Mouse (Mus musculus): ENCODE data around the gene Tmcc2.

Gene Tmcc2

DNA sequence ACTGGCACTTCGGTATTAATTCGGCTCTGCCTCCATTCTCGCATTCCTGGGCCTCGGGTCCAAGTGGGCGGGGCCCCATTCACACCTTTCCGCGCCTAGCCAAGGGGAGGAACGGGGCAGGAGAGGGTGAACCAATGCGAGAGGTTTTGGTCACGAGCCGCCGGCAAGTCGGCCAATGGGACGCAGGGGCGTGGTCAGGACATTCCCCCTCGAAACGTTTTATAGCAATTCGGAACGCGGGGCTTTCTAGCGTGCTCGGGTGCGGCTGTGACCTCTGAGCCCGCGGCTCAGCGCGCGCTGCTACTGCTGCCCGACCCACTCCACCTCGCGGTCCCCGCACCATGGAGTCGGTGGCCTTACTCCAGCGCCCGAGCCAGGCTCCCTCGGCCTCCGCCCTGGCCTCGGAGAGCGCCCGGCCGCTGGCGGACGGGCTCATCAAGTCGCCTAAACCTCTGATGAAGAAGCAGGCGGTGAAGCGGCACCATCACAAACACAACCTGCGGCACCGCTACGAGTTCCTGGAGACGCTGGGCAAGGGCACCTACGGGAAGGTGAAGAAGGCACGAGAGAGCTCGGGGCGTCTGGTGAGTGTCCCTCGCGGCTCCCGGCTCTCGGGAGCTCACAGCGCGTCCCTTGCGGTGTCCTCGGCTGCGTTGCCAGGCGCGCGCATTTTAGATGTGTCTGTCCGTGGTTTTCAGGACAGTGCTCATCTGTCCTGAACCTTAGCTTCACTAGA is 75.0 kb downstream of the Tmcc2 start, which contains the start of gene Nuak2:
Nuak2 (plus strand) TSS at position 238 of the 736 bp plus-strand sequence.
- no peak for DNase-seq (ENCODE audit: low read depth, low spot score)

GRCm38 (mm10) chr1:132312703-132313102 is 78.4 kb downstream of the Tmcc2 start:
- no peak for DNase-seq (ENCODE audit: low read depth, low spot score)

DNA sequence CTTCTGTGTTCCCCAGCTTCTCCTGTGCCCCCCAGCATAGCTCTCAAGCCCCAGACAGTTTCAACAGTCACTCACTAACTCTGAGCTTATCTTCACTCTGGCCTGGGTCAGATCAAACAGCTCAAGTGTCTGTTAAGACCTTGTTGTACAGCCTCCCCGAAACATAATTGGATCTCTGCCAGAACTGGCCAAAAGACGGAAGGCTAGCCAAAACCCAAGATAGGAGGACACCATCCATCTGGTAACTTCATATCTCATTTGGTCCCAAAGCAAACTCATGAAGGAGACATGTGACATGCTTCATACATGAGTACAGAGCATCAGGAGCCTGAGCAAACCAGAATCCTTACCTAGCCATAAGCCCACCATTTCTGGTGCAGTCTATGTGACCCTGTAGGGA is 79.0 kb downstream of the Tmcc2 start:
- no peak for DNase-seq (ENCODE audit: low read depth, low spot score)

- DNase-seq (ENCODE audit: low read depth, low spot score), result no peak
Observed at GRCm38 (mm10) chr1:132311174-132311859, 79.8 kb downstream of the Tmcc2 start.

DNA sequence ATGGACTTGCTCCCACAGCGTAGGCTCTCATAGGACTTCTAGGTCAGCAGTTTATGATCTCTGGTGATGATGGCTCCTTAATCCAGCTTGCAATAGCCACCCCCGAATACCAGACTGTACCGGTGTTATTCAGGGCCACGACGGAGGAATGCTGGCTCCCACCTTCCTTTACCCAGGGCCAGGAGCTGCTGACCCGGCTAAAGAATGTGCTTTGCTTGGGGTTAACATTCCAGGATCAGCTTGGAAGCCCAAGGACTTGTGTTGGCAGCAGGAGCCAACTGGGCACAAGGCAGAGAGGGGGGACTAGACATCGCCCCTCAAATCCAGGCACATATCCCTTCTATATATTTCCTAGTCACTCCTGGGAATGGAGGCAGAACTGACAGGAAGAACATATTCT is 80.3 kb downstream of the Tmcc2 start:
- no peak for DNase-seq (ENCODE audit: low read depth, low spot score)

- no peak for DNase-seq (ENCODE audit: low read depth, low spot score)
Observed at GRCm38 (mm10) chr1:132308674-132309073, 82.4 kb downstream of the Tmcc2 start.

DNA sequence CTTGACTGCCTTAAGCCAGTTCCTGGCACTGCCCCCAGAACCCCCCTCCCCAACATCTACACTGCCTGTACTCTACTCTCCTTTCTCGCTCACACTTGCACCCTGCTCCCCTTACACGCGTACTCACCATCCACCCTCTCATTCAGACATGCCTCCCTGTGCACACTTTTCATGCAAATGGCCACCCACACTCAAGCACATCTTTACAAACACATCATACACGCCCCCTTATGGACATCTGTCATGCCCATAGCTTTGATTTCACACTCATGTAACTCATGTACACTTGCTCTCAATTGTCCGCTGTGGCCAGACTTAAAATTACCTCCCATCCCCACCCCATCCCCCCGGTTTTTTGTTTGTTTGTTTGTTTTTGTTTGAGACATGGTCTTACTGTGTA is 83.1 kb downstream of the Tmcc2 start:
- DNase-seq (ENCODE audit: low read depth, low spot score), result no peak

DNA sequence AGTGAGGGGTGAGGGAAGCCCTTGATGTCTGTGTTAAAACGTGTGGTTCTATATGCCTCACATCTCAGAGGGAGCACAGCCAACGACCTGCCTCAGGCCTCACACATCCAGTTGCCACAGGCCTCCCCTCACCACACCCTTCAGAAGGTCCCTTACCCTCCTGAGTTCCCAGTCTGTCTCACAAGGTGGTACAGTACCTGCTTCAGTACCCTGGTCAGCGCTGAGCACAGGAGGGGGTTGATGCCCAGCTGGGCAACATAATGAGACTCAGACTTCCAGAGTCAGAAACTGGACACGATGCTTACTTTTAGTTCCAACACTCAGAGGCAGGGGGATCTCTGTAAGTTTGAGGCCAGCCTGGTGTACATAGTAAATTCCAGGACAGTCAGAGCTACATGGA is 84.3 kb downstream of the Tmcc2 start:
- DNase-seq (ENCODE audit: low read depth, low spot score), result no peak

Measured in retina, postnatal 7 days (tissue).